Mouse (Mus musculus) liver, adult 2 months (tissue): ENCODE results near the gene Gabrd.

Experiments used
- CTCF ChIP-seq: fragments of 200-500 bp; IDR thresholded peaks from 2 replicates; pipeline ENCODE4 v1.5.1; 2011; ENCODE audit warnings: low read depth, low read length, control low read depth
- POLR2A ChIP-seq: fragments of 200-500 bp; IDR thresholded peaks from 2 replicates; pipeline ENCODE4 v1.6.1; 2011; ENCODE audit warnings: low read length, control low read depth; ENCODE audit not compliant: insufficient read depth; ENCODE audit errors: extremely low read depth

DNA sequence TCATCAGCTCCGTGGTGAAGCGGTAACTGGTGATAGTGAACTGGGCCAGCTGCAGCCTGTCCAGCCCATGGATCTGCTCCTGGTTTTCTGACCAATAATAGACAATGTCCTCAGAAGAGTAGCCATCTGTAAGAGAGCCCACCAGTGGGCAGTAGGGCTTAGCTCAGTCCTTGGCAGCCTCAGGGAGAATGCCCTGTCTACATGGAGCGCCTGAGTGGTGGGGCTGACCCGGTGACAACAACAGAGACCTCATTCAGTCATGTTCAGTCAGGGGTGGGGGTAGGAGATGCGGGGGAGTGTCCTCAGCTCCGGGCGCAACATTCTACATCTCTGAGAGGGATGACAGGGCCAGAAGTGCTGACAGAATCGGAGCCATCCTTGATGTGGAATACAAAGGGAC lies 10.7 kb downstream of the Gabrd start:
- TF ChIP-seq CTCF (no peak), POLR2A (no peak)
